Mouse (Mus musculus): ENCODE measurements around the gene Hjurp.

Gene Hjurp

GRCm38 (mm10) chr1:88297480-88298258 lies 20.2 kb upstream of the Hjurp start:
- DNase-seq (ENCODE audit: low spot score): no peak

- no peak for DNase-seq (ENCODE audit: low spot score)
Measured at GRCm38 (mm10) chr1:88296171-88296920, 18.9 kb upstream of the Hjurp start.

- no peak for DNase-seq (ENCODE audit: low spot score)
Measured at GRCm38 (mm10) chr1:88294650-88295049, 17.2 kb upstream of the Hjurp start.

GRCm38 (mm10) chr1:88292057-88292456 lies 14.6 kb upstream of the Hjurp start:
- no peak for DNase-seq (ENCODE audit: low spot score)

- DNase-seq (ENCODE audit: low spot score): no peak
Measured at GRCm38 (mm10) chr1:88291409-88292005, 14.1 kb upstream of the Hjurp start.

GRCm38 (mm10) chr1:88290511-88290910 lies 13.1 kb upstream of the Hjurp start:
- no peak for DNase-seq (ENCODE audit: low spot score)

- no peak for DNase-seq (ENCODE audit: low spot score)
Measured at GRCm38 (mm10) chr1:88289917-88290316, 12.5 kb upstream of the Hjurp start.

GRCm38 (mm10) chr1:88289152-88289551 lies 11.7 kb upstream of the Hjurp start:
- no peak for DNase-seq (ENCODE audit: low spot score)

GRCm38 (mm10) chr1:88288789-88289127 lies 11.3 kb upstream of the Hjurp start:
- DNase-seq (ENCODE audit: low spot score): no peak

GRCm38 (mm10) chr1:88288056-88288788 lies 10.8 kb upstream of the Hjurp start:
- DNase-seq (ENCODE audit: low spot score): no peak

GRCm38 (mm10) chr1:88287697-88287980 lies 10.2 kb upstream of the Hjurp start:
- no peak for DNase-seq (ENCODE audit: low spot score)

GRCm38 (mm10) chr1:88286887-88287696 lies 9.7 kb upstream of the Hjurp start:
- no peak for DNase-seq (ENCODE audit: low spot score)

- DNase-seq (ENCODE audit: low spot score): no peak
Measured at GRCm38 (mm10) chr1:88286136-88286845, 8.9 kb upstream of the Hjurp start.

- DNase-seq (ENCODE audit: low spot score): no peak
Measured at GRCm38 (mm10) chr1:88285652-88286051, 8.2 kb upstream of the Hjurp start.

- DNase-seq (ENCODE audit: low spot score): no peak
Measured at GRCm38 (mm10) chr1:88284946-88285320, 7.5 kb upstream of the Hjurp start.

GRCm38 (mm10) chr1:88284228-88284945 lies 7.0 kb upstream of the Hjurp start:
- DNase-seq (ENCODE audit: low spot score): no peak

- DNase-seq (ENCODE audit: low spot score): no peak
Measured at GRCm38 (mm10) chr1:88283376-88284227, 6.2 kb upstream of the Hjurp start.

GRCm38 (mm10) chr1:88282301-88282700 lies 4.9 kb upstream of the Hjurp start:
- no peak for DNase-seq (ENCODE audit: low spot score)

GRCm38 (mm10) chr1:88280006-88280690 lies 2.7 kb upstream of the Hjurp start:
- DNase-seq (ENCODE audit: low spot score): no peak

Data from testis, postnatal 14 days (tissue).